Mouse (Mus musculus) liver, embryonic 14.5 days (tissue): ENCODE results near the gene Krt18. TPM values are rescaled to one million over a fixed set of nuclear protein-coding genes. Genes with fewer than 3 reads are reported as not detected.

ENCODE experiments used
- ATAC-seq: fragments of 200-750 bp; cut with Nextera tagmentation; 2 replicates; pipeline ENCODE4 v1.8.0; 2017; ENCODE audit warnings: moderate number of reproducible peaks, mild to moderate bottlenecking, moderate library complexity; ENCODE audit not compliant: insufficient read depth
- DNase-seq, 3 experiments: peaks; one replicate each; pipeline ENCODE4 v3.0.0-alpha.2; 2012 to 2013; ENCODE audit warnings: low read depth in 3 of 3, low spot score in 3 of 3
- H3K27ac ChIP-seq: fragments of 300-500 bp; sonication (generic); 2 replicates; pipeline ENCODE4 v1.5.1; 2014; ENCODE audit warnings: moderate library complexity, mild to moderate bottlenecking, control low read depth, inconsistent platforms
- H3K27me3 ChIP-seq: fragments of 300-500 bp; sonication (generic); 2 replicates; pipeline ENCODE4 v1.6.1; 2014; ENCODE audit warnings: mild to moderate bottlenecking, low read length, moderate library complexity; ENCODE audit not compliant: control insufficient read depth, insufficient read depth
- H3K36me3 ChIP-seq: fragments of 300-500 bp; sonication (generic); replicated peaks from 2 replicates; pipeline ENCODE4 v1.6.1; 2014; ENCODE audit warnings: low read depth; ENCODE audit not compliant: control insufficient read depth, insufficient read depth
- H3K4me1 ChIP-seq, 2 experiments: fragments of 200-500 bp in 1 of 2; fragments of 300-500 bp in 1 of 2; sonication (generic) in 1 of 2; replicated peaks; 2 replicates each; pipeline ENCODE4 v1.6.1; 2012 to 2014; ENCODE audit warnings: antibody characterized with exemption in 1 of 2, inconsistent platforms in 1 of 2, low read length in 1 of 2; ENCODE audit not compliant: control insufficient read depth in 2 of 2, insufficient read depth in 2 of 2
- H3K4me2 ChIP-seq: fragments of 300-500 bp; sonication (generic); 2 replicates; pipeline ENCODE4 v1.6.1; 2014; ENCODE audit warnings: low read depth, mild to moderate bottlenecking, control low read depth, moderate library complexity
- H3K4me3 ChIP-seq, 2 experiments: fragments of 200-500 bp in 1 of 2; fragments of 300-500 bp in 1 of 2; sonication (generic) in 1 of 2; 2 replicates each; pipeline ENCODE4 v1.5.1; 2012 to 2014; ENCODE audit warnings: low read depth in 2 of 2, low read length in 2 of 2, mild to moderate bottlenecking in 2 of 2, control low read depth in 1 of 2, inconsistent platforms in 1 of 2, moderate library complexity in 1 of 2; ENCODE audit not compliant: insufficient read depth in 1 of 2
- H3K9ac ChIP-seq: fragments of 300-500 bp; sonication (generic); replicated peaks from 2 replicates; pipeline ENCODE4 v1.6.1; 2014; ENCODE audit warnings: mild to moderate bottlenecking, control low read depth, moderate library complexity
- H3K9me3 ChIP-seq: fragments of 300-500 bp; sonication (generic); 2 replicates; pipeline ENCODE4 v1.6.1; 2016; ENCODE audit warnings: low read length, mixed read lengths; ENCODE audit not compliant: control insufficient read depth
- CTCF ChIP-seq: IDR thresholded peaks from 2 replicates; pipeline ENCODE4 v1.5.1; 2016; ENCODE audit warnings: antibody characterized with exemption, low read depth, control low read depth
- EP300 ChIP-seq: IDR thresholded peaks from 2 replicates; pipeline ENCODE4 v1.6.1; 2016; ENCODE audit warnings: antibody characterized with exemption, low read depth
- WGBS: fragments of 180-500 bp; shearing (Covaris S2); extraction: QIAGEN DNeasy Blood & Tissue Kit; methylation state at CpG from one replicate; pipeline ENCODE4 v1.1.7; 2014; ENCODE audit not compliant: insufficient replicate concordance; 5-methylcytosine and 5-hydroxymethylcytosine counted together
- polyA plus RNA-seq, 2 experiments: library from polyadenylated mRNA; depleted of rRNA in 1 of 2; stranded (reverse) in 1 of 2; unstranded in 1 of 2; fragments of >200 nt; fragmentation: Nextera tagmentation in 1 of 2; extraction: Ambion mirVana in 1 of 2; gene quantifications; 2 replicates each; pipeline versions ENCODE4 v1.2.1 to v1.2.3; 2012 to 2014

Krt18 gene
- polyA plus RNA-seq, 2 experiments, result 31.5 to 87.6 TPM

DNA sequence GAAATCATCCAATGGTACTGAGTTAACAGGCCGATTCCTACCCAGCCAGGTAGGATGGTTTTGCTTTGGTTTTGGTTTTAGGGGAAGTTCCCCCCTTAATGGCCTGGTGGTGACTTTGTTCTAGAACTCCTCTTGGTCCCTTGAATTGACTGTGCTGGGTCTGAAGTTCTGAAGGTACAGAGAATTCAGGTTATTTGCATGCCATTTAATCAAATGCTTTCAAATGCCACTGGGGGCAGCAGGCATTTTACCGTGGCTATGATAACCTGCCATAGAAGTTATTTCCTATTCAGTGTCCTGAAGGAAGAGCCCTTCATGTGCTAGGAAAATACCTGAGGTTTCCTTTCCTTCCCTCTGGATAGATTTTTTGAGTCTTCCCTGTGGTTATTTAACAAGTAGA is 52.4 kb downstream of the Krt18 start:
- WGBS, result 53% methylated on average over 2 of the region's 2 CpGs
- DNase-seq, result no peak
- Histone ChIP-seq H3K4me3 (no peak overlapping the region), H3K27ac (no peak overlapping the region), H3K9ac (no peak overlapping the region), H3K27me3 (no peaks in the 10 kb centered on the region), H3K36me3 (peaks cover 42% of the 10 kb centered on the region), H3K9me3 (no peaks in the 10 kb centered on the region), H3K4me2 (no peak overlapping the region), H3K4me1 (peaks cover 4 to 10% of the 10 kb centered on the region in 2 experiments)
- no peak for ATAC-seq
- TF ChIP-seq CTCF, result no peak
- no peak for TF ChIP-seq EP300

Other genes with a start within 250 kb of the Krt18 start
- not detected in 2 replicates for gene Krt72, start 241.7 kb upstream of the Krt18 start, polyA plus RNA-seq (2012; rRNA removed)
- gene Krt72, start 241.7 kb upstream of the Krt18 start, polyA plus RNA-seq (2014; fragmentation: Nextera tagmentation; extraction: Ambion mirVana), result not detected in 2 replicates
- not detected in 2 replicates for gene Krt73, start 225.8 kb upstream of the Krt18 start, polyA plus RNA-seq (2012; rRNA removed)
- not detected in 2 replicates for gene Krt73, start 225.8 kb upstream of the Krt18 start, polyA plus RNA-seq (2014; fragmentation: Nextera tagmentation; extraction: Ambion mirVana)
- not detected in 2 replicates for gene Krt2, start 210.0 kb upstream of the Krt18 start, polyA plus RNA-seq (2012; rRNA removed)
- not detected in 2 replicates for gene Krt2, start 210.0 kb upstream of the Krt18 start, polyA plus RNA-seq (2014; fragmentation: Nextera tagmentation; extraction: Ambion mirVana)
- gene Krt1, start 177.4 kb upstream of the Krt18 start, polyA plus RNA-seq (2012; rRNA removed), result 0.02 and 0.04 TPM in 2 replicates
- gene Krt1, start 177.4 kb upstream of the Krt18 start, polyA plus RNA-seq (2014; fragmentation: Nextera tagmentation; extraction: Ambion mirVana), result not detected in 2 replicates
- gene Krt77, start 158.5 kb upstream of the Krt18 start, polyA plus RNA-seq (2012; rRNA removed), result 0.01 TPM in 2 replicates
- not detected in 2 replicates for gene Krt77, start 158.5 kb upstream of the Krt18 start, polyA plus RNA-seq (2014; fragmentation: Nextera tagmentation; extraction: Ambion mirVana)
- gene Krt76, start 135.3 kb upstream of the Krt18 start, polyA plus RNA-seq (2012; rRNA removed), result not detected in 2 replicates
- not detected in 2 replicates for gene Krt76, start 135.3 kb upstream of the Krt18 start, polyA plus RNA-seq (2014; fragmentation: Nextera tagmentation; extraction: Ambion mirVana)
- gene Krt4, start 103.4 kb upstream of the Krt18 start, polyA plus RNA-seq (2012; rRNA removed), result 0.06 and 0.11 TPM in 2 replicates
- not detected in 2 replicates for gene Krt4, start 103.4 kb upstream of the Krt18 start, polyA plus RNA-seq (2014; fragmentation: Nextera tagmentation; extraction: Ambion mirVana)
- gene Krt79, start 87.9 kb upstream of the Krt18 start, polyA plus RNA-seq (2012; rRNA removed), result not detected in 2 replicates
- not detected in 2 replicates for gene Krt79, start 87.9 kb upstream of the Krt18 start, polyA plus RNA-seq (2014; fragmentation: Nextera tagmentation; extraction: Ambion mirVana)
- gene Krt78, start 73.9 kb upstream of the Krt18 start, polyA plus RNA-seq (2012; rRNA removed), result not detected in 2 replicates
- gene Krt78, start 73.9 kb upstream of the Krt18 start, polyA plus RNA-seq (2014; fragmentation: Nextera tagmentation; extraction: Ambion mirVana), result not detected in 2 replicates
- 37.8 and 40.5 TPM in 2 replicates for gene Krt8, start 23.7 kb upstream of the Krt18 start, polyA plus RNA-seq (2012; rRNA removed)
- 98.1 and 102 TPM in 2 replicates for gene Krt8, start 23.7 kb upstream of the Krt18 start, polyA plus RNA-seq (2014; fragmentation: Nextera tagmentation; extraction: Ambion mirVana)
- gene Eif4b, start 45.6 kb downstream of the Krt18 start, polyA plus RNA-seq (2012; rRNA removed), result 42.8 and 66.4 TPM in 2 replicates
- 47.8 and 57.5 TPM in 2 replicates for gene Eif4b, start 45.6 kb downstream of the Krt18 start, polyA plus RNA-seq (2014; fragmentation: Nextera tagmentation; extraction: Ambion mirVana)
- gene Tns2, start 72.2 kb downstream of the Krt18 start, polyA plus RNA-seq (2012; rRNA removed), result 4.9 and 5.2 TPM in 2 replicates
- 3.7 and 4.3 TPM in 2 replicates for gene Tns2, start 72.2 kb downstream of the Krt18 start, polyA plus RNA-seq (2014; fragmentation: Nextera tagmentation; extraction: Ambion mirVana)
- gene Spryd3, start 108.1 kb downstream of the Krt18 start, polyA plus RNA-seq (2012; rRNA removed), result 11.9 and 12.5 TPM in 2 replicates
- gene Spryd3, start 108.1 kb downstream of the Krt18 start, polyA plus RNA-seq (2014; fragmentation: Nextera tagmentation; extraction: Ambion mirVana), result 8.8 and 9.1 TPM in 2 replicates
- gene Igfbp6, start 116.2 kb downstream of the Krt18 start, polyA plus RNA-seq (2012; rRNA removed), result 0.66 and 0.90 TPM in 2 replicates
- gene Igfbp6, start 116.2 kb downstream of the Krt18 start, polyA plus RNA-seq (2014; fragmentation: Nextera tagmentation; extraction: Ambion mirVana), result 0.95 and 1.6 TPM in 2 replicates
- gene Soat2, start 122.3 kb downstream of the Krt18 start, polyA plus RNA-seq (2012; rRNA removed), result 34.4 and 36.4 TPM in 2 replicates
- gene Soat2, start 122.3 kb downstream of the Krt18 start, polyA plus RNA-seq (2014; fragmentation: Nextera tagmentation; extraction: Ambion mirVana), result 21.9 and 25.5 TPM in 2 replicates
- gene Zfp740, start 175.1 kb downstream of the Krt18 start, polyA plus RNA-seq (2012; rRNA removed), result 10.2 and 14.9 TPM in 2 replicates
- gene Zfp740, start 175.1 kb downstream of the Krt18 start, polyA plus RNA-seq (2014; fragmentation: Nextera tagmentation; extraction: Ambion mirVana), result 11.7 and 12.0 TPM in 2 replicates
- gene Csad, start 176.5 kb downstream of the Krt18 start, polyA plus RNA-seq (2012; rRNA removed), result 14.9 and 17.9 TPM in 2 replicates
- 22.6 and 24.0 TPM in 2 replicates for gene Csad, start 176.5 kb downstream of the Krt18 start, polyA plus RNA-seq (2014; fragmentation: Nextera tagmentation; extraction: Ambion mirVana)
- 1.6 and 2.7 TPM in 2 replicates for gene Itgb7, start 203.8 kb downstream of the Krt18 start, polyA plus RNA-seq (2012; rRNA removed)
- gene Itgb7, start 203.8 kb downstream of the Krt18 start, polyA plus RNA-seq (2014; fragmentation: Nextera tagmentation; extraction: Ambion mirVana), result 5.6 and 5.7 TPM in 2 replicates
- gene Rarg, start 229.3 kb downstream of the Krt18 start, polyA plus RNA-seq (2012; rRNA removed), result 2.3 and 2.5 TPM in 2 replicates
- 1.9 and 2.1 TPM in 2 replicates for gene Rarg, start 229.3 kb downstream of the Krt18 start, polyA plus RNA-seq (2014; fragmentation: Nextera tagmentation; extraction: Ambion mirVana)
- 0.04 TPM in 1 of 2 replicates, not detected in the other for gene Gm9918, start 242.4 kb downstream of the Krt18 start, polyA plus RNA-seq (2012; rRNA removed)
- 0.04 TPM in 1 of 2 replicates, not detected in the other for gene Gm9918, start 242.4 kb downstream of the Krt18 start, polyA plus RNA-seq (2014; fragmentation: Nextera tagmentation; extraction: Ambion mirVana)